Mouse (Mus musculus) midbrain, embryonic 10.5 days (tissue): ENCODE measurements around the gene Trak1. TPM values are rescaled to one million over a fixed set of nuclear protein-coding genes. Genes with fewer than 3 reads are reported as not detected.

Experiments used
- DNase-seq: peaks from one replicate; pipeline ENCODE4 v3.0.0-alpha.2; 2017; ENCODE audit warnings: low spot score
- H3K27ac ChIP-seq: fragments of 300-500 bp; sonication (generic); replicated peaks from 2 replicates; pipeline ENCODE4 v1.5.1; 2016; ENCODE audit warnings: mild to moderate bottlenecking
- H3K27me3 ChIP-seq: fragments of 300-500 bp; sonication (generic); 2 replicates; pipeline ENCODE4 v1.6.1; 2016; ENCODE audit warnings: low read depth, mild to moderate bottlenecking; ENCODE audit not compliant: poor library complexity, severe bottlenecking
- H3K36me3 ChIP-seq: fragments of 300-500 bp; sonication (generic); 2 replicates; pipeline ENCODE4 v1.6.1; 2016; ENCODE audit warnings: mild to moderate bottlenecking, moderate library complexity
- H3K4me1 ChIP-seq: fragments of 300-500 bp; sonication (generic); 2 replicates; pipeline ENCODE4 v1.6.1; 2016
- H3K4me3 ChIP-seq: fragments of 300-500 bp; sonication (generic); 2 replicates; pipeline ENCODE4 v1.5.1; 2016; ENCODE audit warnings: mild to moderate bottlenecking, moderate library complexity
- H3K9me3 ChIP-seq: fragments of 300-500 bp; sonication (generic); replicated peaks from 2 replicates; pipeline ENCODE4 v1.6.1; 2016; ENCODE audit warnings: mild to moderate bottlenecking
- WGBS: fragments of 180-500 bp; shearing (Covaris S2); methylation state at CpG from one replicate; pipeline ENCODE4 v1.1.7; 2016; 5-methylcytosine and 5-hydroxymethylcytosine counted together
- polyA plus RNA-seq: library from polyadenylated mRNA; unstranded; fragments of >200 nt; fragmentation: Nextera tagmentation; extraction: Ambion mirVana; gene quantifications from 2 replicates; pipeline ENCODE4 v1.2.1, GENCODE M21; 2016

Trak1 gene
- polyA plus RNA-seq, 1 experiment from 2014 or later: 26.5 TPM

DNA sequence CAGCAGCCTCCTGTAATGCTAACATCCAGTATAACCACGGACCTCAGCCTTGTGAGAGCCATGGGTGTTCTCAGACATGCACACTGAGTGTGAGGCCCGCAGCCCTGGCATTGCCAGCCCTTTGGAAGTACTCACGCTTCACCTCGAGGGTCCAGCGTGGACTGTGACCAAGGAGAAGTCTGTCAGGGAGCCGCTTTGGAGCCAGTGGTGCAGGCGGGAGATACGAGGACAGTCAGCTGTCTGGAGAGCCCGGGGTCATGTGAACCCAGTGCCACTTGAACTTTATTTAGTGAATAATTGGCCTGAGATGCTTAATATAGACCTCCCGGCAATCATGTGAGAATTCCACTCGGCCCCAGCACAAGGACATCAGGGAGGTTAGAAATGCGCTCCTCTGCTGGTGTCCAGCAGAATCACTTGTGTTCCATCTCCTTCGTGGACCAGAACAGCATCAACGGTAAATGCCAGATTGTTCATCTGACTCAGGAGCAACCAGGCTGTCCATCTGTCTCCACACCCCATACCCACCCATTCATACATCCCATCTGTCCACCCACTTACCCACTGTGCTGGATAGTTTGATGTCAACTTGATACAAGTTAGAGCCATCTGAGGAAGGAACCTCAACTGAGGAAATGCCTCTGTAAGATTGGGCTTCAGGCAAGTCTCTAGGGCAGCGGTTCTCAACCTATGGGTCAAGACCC lies 48.3 kb downstream of the Trak1 start:
- peaks cover 67% of the 10 kb centered on the region for H3K4me1 ChIP-seq
- no peak overlapping the region for H3K27ac ChIP-seq
- WGBS: 94% methylated on average over 15 of the region's 15 CpGs

DNA sequence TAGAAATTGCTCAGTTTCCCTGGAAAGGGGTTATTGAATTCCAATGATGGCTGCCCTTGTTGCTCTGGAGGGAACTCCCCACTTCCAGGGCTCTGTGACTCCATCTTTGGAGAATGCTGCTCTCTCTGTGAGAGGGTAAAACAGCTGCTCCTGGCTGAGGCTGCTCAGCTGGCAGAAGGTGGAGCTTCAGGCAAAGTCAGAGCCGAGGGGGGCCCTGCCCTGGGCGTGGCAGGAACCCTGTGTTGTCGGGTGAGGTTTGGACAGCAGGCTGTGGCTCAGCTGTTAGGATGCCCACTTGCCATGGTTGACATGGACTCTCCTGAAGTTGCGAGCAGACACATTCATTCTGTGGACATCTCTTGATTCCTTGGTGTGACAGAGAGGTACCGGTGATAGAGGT lies 49.3 kb downstream of the Trak1 start:
- H3K4me1 ChIP-seq: peaks cover 78% of the 10 kb centered on the region
- no peaks in the 10 kb centered on the region for H3K27me3 ChIP-seq
- 76% methylated on average over 5 of the region's 5 CpGs for WGBS
- no peak overlapping the region for H3K4me3 ChIP-seq
- H3K27ac ChIP-seq: no peak overlapping the region
- H3K9me3 ChIP-seq: no peaks in the 10 kb centered on the region
- H3K36me3 ChIP-seq: peaks cover 34% of the 10 kb centered on the region
- DNase-seq: no peak

More for the DNA sequence above, 48.3 kb downstream of the Trak1 start:
- DNase-seq: no peak
- H3K9me3 ChIP-seq: no peaks in the 10 kb centered on the region
- H3K36me3 ChIP-seq: peaks cover 38% of the 10 kb centered on the region
- H3K27me3 ChIP-seq: no peaks in the 10 kb centered on the region
- H3K4me3 ChIP-seq: no peak overlapping the region

DNA sequence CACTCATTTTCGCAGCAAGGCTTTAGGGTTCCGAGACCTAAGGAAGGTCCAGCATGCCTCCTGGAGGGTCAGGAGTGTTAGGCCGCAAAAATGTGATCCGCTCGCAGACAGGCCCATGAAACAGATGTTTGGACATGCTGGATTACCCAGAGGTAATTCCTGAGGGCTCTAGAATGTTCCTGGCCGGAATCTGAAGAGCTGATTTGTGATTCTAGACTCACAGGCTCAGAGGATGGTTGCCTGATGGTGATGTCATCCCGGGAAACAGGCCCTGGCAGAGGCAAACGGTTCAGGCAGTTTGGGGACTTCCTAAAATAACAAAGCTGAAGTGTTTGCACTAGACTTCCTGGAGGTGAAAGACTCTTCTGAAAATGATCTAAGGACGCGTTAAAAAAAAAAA lies 50.7 kb downstream of the Trak1 start:
- Histone ChIP-seq H3K36me3 (peaks cover 23% of the 10 kb centered on the region), H3K9me3 (no peaks in the 10 kb centered on the region), H3K27me3 (no peaks in the 10 kb centered on the region), H3K4me1 (peaks cover 83% of the 10 kb centered on the region), H3K27ac (peak overlapping the region; percentile 79), H3K4me3 (no peak overlapping the region)
- WGBS: 40% methylated on average over 10 of the region's 10 CpGs
- no peak for DNase-seq

DNA sequence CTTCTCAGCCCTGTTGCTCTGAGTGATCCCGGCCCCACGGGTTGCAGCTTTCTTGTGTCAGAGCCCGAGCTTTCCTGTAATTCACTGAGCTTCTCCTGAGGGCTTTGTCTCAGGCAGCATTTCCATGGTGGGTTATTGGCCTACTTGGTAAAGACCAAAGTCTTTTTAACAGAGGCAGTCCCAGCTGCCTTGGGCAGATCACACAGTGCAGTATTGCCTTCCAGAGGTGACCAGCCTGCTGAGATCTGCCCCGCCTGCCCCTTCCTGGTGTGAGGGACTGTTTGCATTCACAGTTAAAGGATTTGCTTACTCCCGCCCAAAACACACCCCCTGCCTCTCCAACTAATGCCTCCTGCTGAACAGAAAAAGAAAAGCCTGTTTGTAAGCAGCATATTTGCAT lies 51.2 kb downstream of the Trak1 start:
- peaks cover 80% of the 10 kb centered on the region for H3K4me1 ChIP-seq
- no peak overlapping the region for H3K4me3 ChIP-seq
- H3K27me3 ChIP-seq: no peaks in the 10 kb centered on the region
- peaks cover 23% of the 10 kb centered on the region for H3K36me3 ChIP-seq
- peak; percentile 59 for DNase-seq
- H3K9me3 ChIP-seq: no peaks in the 10 kb centered on the region
- WGBS: 8% methylated on average over 5 of the region's 5 CpGs
- peak overlapping the region; percentile 79 for H3K27ac ChIP-seq

DNA sequence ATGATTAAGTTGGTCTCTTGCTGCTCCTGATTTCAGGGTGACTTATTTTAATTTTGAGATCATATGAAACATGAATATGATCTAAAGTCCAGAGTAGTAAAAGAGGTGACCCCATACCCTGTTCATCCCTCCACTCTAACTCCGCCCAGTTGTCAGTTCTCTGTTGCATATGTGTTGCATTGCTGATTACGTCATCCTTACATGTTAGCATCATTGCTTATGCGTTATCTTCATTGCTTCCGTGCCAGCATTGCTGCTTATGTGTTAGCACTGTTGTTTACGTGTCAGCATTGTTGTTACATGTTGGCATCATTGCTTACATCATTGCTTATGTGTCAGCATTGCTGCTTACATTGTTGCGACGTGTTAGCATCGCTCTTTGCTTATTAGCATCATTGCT lies 51.8 kb downstream of the Trak1 start:
- H3K4me1 ChIP-seq: peaks cover 73% of the 10 kb centered on the region
- no peak for DNase-seq
- no peaks in the 10 kb centered on the region for H3K9me3 ChIP-seq
- no peak overlapping the region for H3K4me3 ChIP-seq
- H3K27ac ChIP-seq: no peak overlapping the region
- peaks cover 23% of the 10 kb centered on the region for H3K36me3 ChIP-seq
- WGBS: 87% methylated on average over 8 of the region's 8 CpGs
- H3K27me3 ChIP-seq: no peaks in the 10 kb centered on the region

DNA sequence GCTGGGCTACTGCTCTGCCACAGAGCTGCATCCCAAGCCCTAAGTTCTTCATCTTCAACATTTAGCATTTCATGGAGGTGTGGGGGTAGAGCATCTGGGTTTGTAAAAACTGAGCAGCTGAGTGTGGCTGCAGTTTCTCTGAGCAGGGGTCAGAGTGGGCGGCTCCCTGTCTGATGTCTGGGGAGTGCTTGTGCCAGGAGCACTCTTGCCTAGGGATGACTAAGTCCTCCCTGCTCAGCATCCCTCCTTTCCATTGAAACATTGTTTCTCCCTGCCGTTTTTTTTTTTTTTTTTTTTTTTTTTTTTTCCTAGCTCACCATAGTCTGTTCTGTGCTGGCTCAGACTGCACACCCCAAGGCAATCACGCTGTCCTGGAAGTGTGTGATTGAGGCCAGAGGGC lies 53.3 kb downstream of the Trak1 start:
- no peaks in the 10 kb centered on the region for H3K9me3 ChIP-seq
- H3K27ac ChIP-seq: peak overlapping the region; percentile 72
- DNase-seq: no peak
- no peak overlapping the region for H3K4me3 ChIP-seq
- no peaks in the 10 kb centered on the region for H3K27me3 ChIP-seq
- 69% methylated on average over 2 of the region's 3 CpGs for WGBS
- H3K4me1 ChIP-seq: peaks cover 75% of the 10 kb centered on the region
- peaks cover 10% of the 10 kb centered on the region for H3K36me3 ChIP-seq

DNA sequence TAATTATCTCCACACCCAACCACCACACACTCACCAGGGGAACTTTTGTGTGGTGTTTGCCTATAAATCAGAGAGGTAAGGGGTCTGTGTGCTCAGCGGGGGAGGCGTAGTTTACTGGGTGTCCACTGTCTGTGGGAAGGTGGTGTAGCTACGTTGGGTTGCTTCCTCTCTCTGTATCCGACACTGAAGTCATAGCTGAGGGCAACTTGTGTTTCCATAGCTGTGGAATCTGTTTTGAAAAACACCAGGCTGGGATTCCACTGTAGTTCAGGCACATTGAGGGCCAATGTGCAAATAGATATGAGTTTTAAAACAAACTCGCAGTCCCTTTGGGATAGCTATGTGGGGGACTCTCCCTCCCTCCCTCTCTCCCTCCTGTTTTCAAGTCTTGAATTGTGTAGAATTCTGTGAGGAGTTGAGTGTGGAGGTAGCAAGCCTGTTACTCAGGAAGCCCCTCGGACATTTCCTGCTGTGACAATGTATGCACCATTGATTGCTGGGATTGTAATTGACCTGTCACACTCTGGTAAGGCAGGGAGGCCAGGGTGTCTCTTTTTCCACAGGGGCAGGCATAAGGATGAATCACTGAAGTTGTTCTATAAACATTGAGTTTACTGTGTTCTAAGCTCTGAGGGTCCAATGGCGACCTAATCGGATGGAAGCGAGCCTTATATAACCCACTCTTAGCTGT lies 54.2 kb downstream of the Trak1 start:
- H3K4me3 ChIP-seq: no peak overlapping the region
- peak overlapping the region; percentile 72 for H3K27ac ChIP-seq
- DNase-seq: no peak
- no peaks in the 10 kb centered on the region for H3K27me3 ChIP-seq
- WGBS: 61% methylated on average over 9 of the region's 9 CpGs
- H3K36me3 ChIP-seq: 0 out of 2 replicates have a peak, but pooled peaks cover 2% of the 10 kb centered on the region
- peaks cover 74% of the 10 kb centered on the region for H3K4me1 ChIP-seq
- no peaks in the 10 kb centered on the region for H3K9me3 ChIP-seq

DNA sequence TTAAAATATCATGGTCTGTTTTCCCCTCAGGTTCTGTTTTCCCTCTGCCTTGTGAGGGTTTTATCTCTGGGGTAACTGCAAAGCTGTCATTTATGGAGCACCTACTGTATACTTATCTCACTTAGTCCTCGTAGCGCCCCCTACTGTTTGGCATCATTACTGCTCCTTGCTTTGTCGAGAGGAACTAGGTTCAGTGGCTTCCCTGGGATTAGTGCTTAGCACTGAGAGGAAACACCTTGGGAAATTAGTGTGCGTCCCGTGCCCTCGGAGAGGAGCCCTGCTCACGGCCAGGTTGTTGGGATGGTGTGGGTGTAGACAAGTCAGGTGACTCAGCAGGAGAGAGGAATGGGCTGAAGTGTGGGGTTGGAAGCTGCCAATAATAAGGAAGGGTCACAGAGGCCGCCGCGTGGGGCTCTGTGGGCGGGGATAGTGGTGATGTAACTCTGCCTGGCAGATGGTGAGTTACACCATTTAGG lies 54.9 kb downstream of the Trak1 start:
- no peaks in the 10 kb centered on the region for H3K9me3 ChIP-seq
- DNase-seq: no peak

DNA sequence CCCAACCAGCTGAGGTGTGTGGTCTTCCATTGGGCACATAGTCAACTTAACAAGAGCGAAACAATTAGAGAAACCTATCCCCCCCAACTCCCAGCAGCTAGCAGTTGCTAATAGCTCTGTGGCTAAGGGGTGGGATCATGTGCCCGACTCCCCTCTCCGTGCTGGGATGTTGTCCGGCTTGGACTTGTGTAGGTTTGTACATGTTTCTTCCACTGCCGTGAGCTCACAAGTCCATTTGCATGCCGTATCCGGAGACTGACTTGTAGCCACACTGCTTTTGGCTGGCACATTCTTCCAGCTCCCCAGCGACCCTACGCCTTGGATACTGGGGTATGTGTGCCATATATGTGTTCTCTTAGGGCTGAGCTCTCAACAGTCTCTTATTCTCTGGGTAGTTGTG lies 55.4 kb downstream of the Trak1 start:
- no peak for DNase-seq
- Histone ChIP-seq H3K36me3 (no peaks in the 10 kb centered on the region), H3K4me3 (no peak overlapping the region), H3K9me3 (no peaks in the 10 kb centered on the region), H3K4me1 (peaks cover 71% of the 10 kb centered on the region), H3K27me3 (no peaks in the 10 kb centered on the region), H3K27ac (peak overlapping the region; percentile 72)
- WGBS: 91% methylated on average over 9 of the region's 9 CpGs

More for the DNA sequence above, 54.9 kb downstream of the Trak1 start:
- no peak overlapping the region for H3K4me3 ChIP-seq
- H3K36me3 ChIP-seq: no peaks in the 10 kb centered on the region
- 34% methylated on average over 11 of the region's 11 CpGs for WGBS
- peaks cover 75% of the 10 kb centered on the region for H3K4me1 ChIP-seq
- H3K27me3 ChIP-seq: no peaks in the 10 kb centered on the region
- peak overlapping the region; percentile 72 for H3K27ac ChIP-seq

DNA sequence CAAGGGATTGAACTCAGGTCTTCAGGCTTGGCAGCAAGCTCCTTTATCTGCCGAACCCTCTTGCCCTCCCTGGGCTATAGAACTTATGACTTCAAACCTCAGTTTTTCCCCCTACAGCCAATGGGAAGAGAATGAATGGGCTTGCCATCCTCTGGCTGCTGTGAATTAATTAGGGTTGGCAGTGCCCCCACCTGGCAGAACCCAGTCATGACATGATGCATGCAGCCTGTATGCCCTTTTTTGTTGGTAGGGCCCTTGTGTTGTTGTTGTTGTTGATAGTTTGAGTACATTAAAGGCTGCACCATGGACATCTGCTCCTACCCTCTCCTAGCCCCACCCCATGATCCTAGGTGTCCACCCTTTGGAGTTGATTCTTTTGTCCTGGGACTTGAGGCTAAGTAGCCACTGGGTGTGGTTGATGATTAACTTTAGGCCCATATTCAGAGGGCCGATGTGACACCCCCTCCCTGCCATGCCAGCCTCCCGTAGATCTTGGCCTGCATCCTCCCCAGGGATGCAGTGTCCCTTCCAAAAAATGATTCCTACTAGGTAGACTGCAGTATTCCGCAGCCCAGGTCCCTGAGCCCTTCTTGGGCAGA lies 57.6 kb downstream of the Trak1 start:
- peak overlapping the region; percentile 55 for H3K27ac ChIP-seq
- H3K4me3 ChIP-seq: no peak overlapping the region
- H3K9me3 ChIP-seq: no peaks in the 10 kb centered on the region
- peaks cover 72% of the 10 kb centered on the region for H3K4me1 ChIP-seq
- DNase-seq: no peak
- 81% methylated on average over 4 of the region's 4 CpGs for WGBS
- H3K36me3 ChIP-seq: no peaks in the 10 kb centered on the region
- H3K27me3 ChIP-seq: no peaks in the 10 kb centered on the region

DNA sequence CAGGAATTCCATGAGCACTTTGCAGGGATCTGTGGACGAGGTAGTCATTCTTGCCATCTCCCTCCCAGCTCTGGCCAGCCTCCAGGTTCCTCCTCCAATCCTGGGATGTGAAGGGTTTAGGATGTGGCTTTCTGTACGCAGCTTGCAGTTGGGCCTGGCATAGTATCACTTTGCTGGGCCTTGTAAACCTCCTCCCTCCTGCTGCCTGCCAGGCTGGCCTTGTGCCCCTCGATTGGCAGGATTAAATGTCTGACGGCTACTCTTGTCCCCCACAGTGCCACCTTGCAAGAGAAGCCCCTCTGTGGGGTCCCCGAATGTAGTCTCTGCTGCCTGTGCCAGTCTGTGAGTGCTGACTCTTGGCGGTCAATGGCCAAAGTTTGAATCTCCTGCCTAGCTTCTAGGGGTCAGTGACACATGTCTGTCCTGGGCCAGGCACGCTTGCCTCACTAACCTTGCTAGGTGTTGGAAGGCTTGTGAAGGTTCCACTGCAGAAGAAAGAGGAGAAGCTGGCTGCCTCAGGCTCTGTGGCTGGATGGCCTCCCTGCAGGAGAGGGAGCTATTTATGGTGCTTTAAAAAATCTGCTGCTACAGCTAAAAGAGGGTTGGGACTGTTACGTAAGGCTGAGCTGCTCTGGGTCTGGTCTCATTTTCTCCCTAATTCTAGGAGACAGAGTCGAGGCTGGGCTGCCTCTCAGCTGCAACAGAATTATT lies 58.3 kb downstream of the Trak1 start:
- H3K27me3 ChIP-seq: no peaks in the 10 kb centered on the region
- DNase-seq: no peak
- H3K36me3 ChIP-seq: no peaks in the 10 kb centered on the region
- no peaks in the 10 kb centered on the region for H3K9me3 ChIP-seq
- peak overlapping the region; percentile 55 for H3K27ac ChIP-seq
- no peak overlapping the region for H3K4me3 ChIP-seq
- 84% methylated on average over 9 of the region's 9 CpGs for WGBS
- H3K4me1 ChIP-seq: peaks cover 74% of the 10 kb centered on the region

DNA sequence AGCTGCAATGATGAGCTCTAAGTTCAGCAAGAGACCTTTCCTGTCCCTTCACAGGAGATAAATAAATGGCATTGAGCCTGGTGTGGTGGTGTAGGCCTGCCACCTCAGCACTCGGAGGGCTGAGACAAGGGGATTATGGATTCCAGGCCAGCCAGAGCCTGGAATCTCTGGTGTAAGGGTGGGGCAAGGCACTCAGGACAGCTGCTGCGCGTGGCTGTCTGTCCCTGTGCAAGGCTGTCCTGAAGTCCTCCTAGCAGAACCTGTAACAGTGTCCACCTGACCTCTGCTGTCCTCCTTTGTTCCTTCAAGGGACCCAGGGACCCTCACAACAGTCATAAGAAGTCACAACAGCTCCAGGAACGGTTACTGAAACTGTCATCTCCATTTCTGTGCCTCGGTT lies 59.8 kb downstream of the Trak1 start:
- Histone ChIP-seq H3K4me1 (peaks cover 70% of the 10 kb centered on the region), H3K9me3 (no peaks in the 10 kb centered on the region), H3K27ac (no peak overlapping the region; the same call in 1 of the 2 replicates), H3K27me3 (no peaks in the 10 kb centered on the region), H3K4me3 (no peak overlapping the region), H3K36me3 (peaks cover 2% of the 10 kb centered on the region; the same call in 1 of the 2 replicates)
- no peak for DNase-seq
- 68% methylated on average over 5 of the region's 5 CpGs for WGBS
